Mouse (Mus musculus) kidney, embryonic 16.5 days (tissue): ENCODE results near the gene Olfr314. TPM values are rescaled to one million over a fixed set of nuclear protein-coding genes. Genes with fewer than 3 reads are reported as not detected.
"Not testable (repeated sequence)": the region's sequence is repeated elsewhere in the genome, so short reads cannot be mapped to it uniquely, and the experiment has no call there.

ENCODE experiments used
- ATAC-seq: fragments of 200-750 bp; cut with Nextera tagmentation; 2 replicates; pipeline ENCODE4 v1.8.0; 2017; ENCODE audit warnings: moderate TSS enrichment; ENCODE audit not compliant: low FRiP score, low TSS enrichment
- H3K27ac ChIP-seq: fragments of 300-500 bp; sonication (generic); 2 replicates; pipeline ENCODE4 v1.5.1; 2014; ENCODE audit warnings: low read length
- H3K27me3 ChIP-seq: fragments of 300-500 bp; sonication (generic); 2 replicates; pipeline ENCODE4 v1.6.1; 2014; ENCODE audit warnings: low read length, control low read depth, mixed read lengths; ENCODE audit not compliant: insufficient read depth
- H3K36me3 ChIP-seq: fragments of 300-500 bp; sonication (generic); 2 replicates; pipeline ENCODE4 v1.6.1; 2014; ENCODE audit warnings: low read length, control low read depth, mixed read lengths; ENCODE audit not compliant: insufficient read depth
- H3K4me1 ChIP-seq: fragments of 300-500 bp; sonication (generic); 2 replicates; pipeline ENCODE4 v1.6.1; 2014; ENCODE audit warnings: low read length, control low read depth, mixed read lengths; ENCODE audit not compliant: insufficient read depth
- H3K4me2 ChIP-seq: fragments of 300-500 bp; sonication (generic); replicated peaks from 2 replicates; pipeline ENCODE4 v1.6.1; 2014; ENCODE audit warnings: low read depth, low read length
- H3K4me3 ChIP-seq: fragments of 300-500 bp; sonication (generic); 2 replicates; pipeline ENCODE4 v1.5.1; 2014; ENCODE audit warnings: mild to moderate bottlenecking, low read length
- H3K9ac ChIP-seq: fragments of 300-500 bp; sonication (generic); replicated peaks from 2 replicates; pipeline ENCODE4 v1.6.1; 2014; ENCODE audit warnings: low read length
- H3K9me3 ChIP-seq: fragments of 300-500 bp; sonication (generic); 2 replicates; pipeline ENCODE4 v1.6.1; 2016; ENCODE audit warnings: low read length, control low read depth
- WGBS: fragments of 180-500 bp; shearing (Covaris S2); extraction: QIAGEN DNeasy Blood & Tissue Kit; methylation state at CpG from one replicate; pipeline ENCODE4 v1.1.7; 2014; 5-methylcytosine and 5-hydroxymethylcytosine counted together
- polyA plus RNA-seq: library from polyadenylated mRNA; unstranded; fragments of >200 nt; fragmentation: Nextera tagmentation; extraction: Ambion mirVana; gene quantifications from 2 replicates; pipeline ENCODE4 v1.2.1, GENCODE M21; 2015

Gene Olfr314
- polyA plus RNA-seq, result not detected in 2 replicates

DNA sequence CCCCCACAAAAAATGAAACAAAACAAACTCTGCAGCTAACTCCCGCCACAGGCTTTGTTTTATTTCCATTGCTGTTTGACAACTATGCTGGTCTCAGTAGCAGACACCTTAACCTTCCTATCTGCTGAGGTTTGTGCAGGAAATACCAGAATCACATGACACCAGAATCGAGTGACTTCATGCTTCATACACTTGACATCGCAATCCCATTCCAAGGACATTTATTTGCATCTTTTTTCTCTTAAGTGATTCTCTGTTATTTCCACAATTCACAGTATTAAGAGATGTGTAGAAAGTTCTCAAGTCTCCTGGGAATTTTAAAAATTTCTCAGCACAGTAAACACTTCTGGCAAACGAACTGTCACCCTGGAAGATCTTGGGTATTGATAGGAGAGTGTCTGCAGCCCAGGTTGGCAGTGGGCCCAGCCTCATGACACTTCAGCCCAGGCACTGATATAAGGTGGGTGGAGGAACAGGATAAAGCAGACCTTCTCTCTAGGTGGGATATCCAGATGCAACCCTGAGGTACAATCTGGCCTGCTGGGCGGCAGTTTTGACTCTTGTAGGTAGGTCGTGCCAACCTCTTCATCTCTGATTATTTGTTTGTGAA lies at the start of gene Olfr314:
Olfr314 (plus strand) TSS at position 473 of the 610 bp plus-strand sequence.
- Histone ChIP-seq H3K4me2 (no peak within 1 kb of the TSS), H3K27ac (no peak within 1 kb of the TSS), H3K27me3 (no peaks in the 10 kb centered on the region), H3K4me3 (no peak within 1 kb of the TSS), H3K4me1 (no peaks in the 10 kb centered on the region), H3K9me3 (no peaks in the 10 kb centered on the region), H3K9ac (no peak within 1 kb of the TSS), H3K36me3 (no peaks in the 10 kb centered on the region)
- ATAC-seq, result no peak
- 68% methylated on average over 6 of the region's 6 CpGs for WGBS

DNA sequence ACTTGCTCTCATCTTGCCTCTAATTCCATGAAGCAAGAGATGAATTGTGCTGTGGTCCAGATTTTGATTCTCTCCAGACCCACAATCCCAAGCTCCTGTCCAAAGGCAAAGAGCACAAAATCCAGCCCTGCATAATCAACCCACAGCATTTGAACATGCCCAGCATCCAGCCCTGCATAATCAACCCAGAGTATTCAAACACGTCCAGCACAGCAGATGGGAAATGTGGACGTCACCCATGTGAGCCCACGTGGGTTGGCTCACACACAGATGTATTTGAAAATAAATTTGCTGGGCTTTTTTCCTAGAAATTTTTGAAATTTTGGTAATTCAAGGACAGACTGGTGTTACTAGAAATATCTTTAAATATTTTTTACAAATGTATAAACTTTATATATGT lies 49.4 kb upstream of the Olfr314 start:
- Histone ChIP-seq H3K27ac (no peak overlapping the region), H3K27me3 (no peaks in the 10 kb centered on the region), H3K36me3 (no peaks in the 10 kb centered on the region), H3K9ac (no peak overlapping the region), H3K4me3 (no peak overlapping the region), H3K4me2 (no peak overlapping the region), H3K4me1 (no peaks in the 10 kb centered on the region), H3K9me3 (no peaks in the 10 kb centered on the region)
- 63% methylated on average over 3 of the region's 3 CpGs for WGBS
- ATAC-seq, result no peak

GRCm38 (mm10) chr11:58738792-58739262 lies 43.9 kb upstream of the Olfr314 start, which contains the start of gene Olfr317:
Gene Olfr317, minus strand, starts transcription at chr11:58739212.
- 83% methylated on average over 4 of the region's 4 CpGs for WGBS
- no peaks in the 10 kb centered on the region for H3K4me1 ChIP-seq
- no peak within 1 kb of the TSS for H3K9ac ChIP-seq
- no peak within 1 kb of the TSS for H3K4me2 ChIP-seq
- no peak within 1 kb of the TSS for H3K4me3 ChIP-seq
- ATAC-seq, result no peak
- H3K9me3 ChIP-seq, result no peaks in the 10 kb centered on the region
- no peaks in the 10 kb centered on the region for H3K36me3 ChIP-seq
- H3K27ac ChIP-seq, result no peak within 1 kb of the TSS
- H3K27me3 ChIP-seq, result no peaks in the 10 kb centered on the region

DNA sequence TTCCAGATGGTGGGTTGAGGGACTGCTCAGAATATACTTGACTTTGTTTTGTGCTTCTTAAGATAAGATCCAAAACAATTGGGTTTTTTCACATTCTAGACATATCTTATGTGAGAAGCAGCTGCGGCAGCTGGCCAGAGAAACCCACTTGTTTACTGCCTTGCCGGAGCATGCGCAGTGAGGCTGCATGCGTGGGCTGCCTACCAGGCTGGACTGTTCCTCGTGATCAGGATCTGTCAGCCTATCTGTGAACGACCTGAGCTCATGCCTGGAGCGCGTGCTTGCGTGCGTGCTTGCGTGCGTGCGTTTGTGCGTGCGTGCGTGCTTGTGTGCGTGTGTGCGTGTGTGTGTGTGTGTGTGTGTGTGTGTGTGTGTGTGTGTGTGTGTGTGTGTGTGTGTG lies 31.7 kb upstream of the Olfr314 start:
- not testable (repeated sequence) for H3K4me2 ChIP-seq, H3K27ac ChIP-seq, H3K27me3 ChIP-seq, H3K4me3 ChIP-seq, H3K36me3 ChIP-seq, H3K4me1 ChIP-seq, H3K9me3 ChIP-seq, ATAC-seq, H3K9ac ChIP-seq
- 90% methylated on average over 18 of the region's 18 CpGs for WGBS

DNA sequence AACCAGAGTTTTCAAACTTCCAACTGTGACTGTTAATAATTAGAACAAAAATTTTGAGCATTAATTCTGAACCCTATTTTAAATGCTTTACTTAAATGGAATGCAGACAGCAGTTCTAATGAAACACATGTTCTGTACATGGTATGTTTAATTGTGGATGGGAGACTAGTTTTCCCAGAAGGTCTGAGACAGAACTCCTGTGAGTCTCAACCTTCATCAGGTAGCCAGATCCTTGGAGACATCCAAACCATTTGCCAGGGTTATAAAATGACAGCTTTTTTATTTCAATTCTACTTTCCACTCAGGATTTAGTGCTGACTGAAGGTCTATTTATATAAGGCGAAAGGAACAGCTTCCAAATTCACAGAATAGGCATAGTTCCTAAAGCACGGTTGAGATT lies 30.3 kb upstream of the Olfr314 start, which contains the start of gene Olfr316:
Olfr316 (plus strand) TSS at position 301 of the 400 bp plus-strand sequence.
- Histone ChIP-seq H3K4me1 (no peaks in the 10 kb centered on the region), H3K27ac (no peak within 1 kb of the TSS), H3K9ac (no peak within 1 kb of the TSS), H3K27me3 (no peaks in the 10 kb centered on the region), H3K36me3 (no peaks in the 10 kb centered on the region), H3K4me2 (no peak within 1 kb of the TSS), H3K4me3 (no peak within 1 kb of the TSS), H3K9me3 (no peaks in the 10 kb centered on the region)
- WGBS, result 64% methylated on average over 2 of the region's 2 CpGs
- no peak for ATAC-seq

- H3K4me2 ChIP-seq, result no peak within 1 kb of the TSS
- no peak within 1 kb of the TSS for H3K27ac ChIP-seq
- no peaks in the 10 kb centered on the region for H3K27me3 ChIP-seq
- H3K4me1 ChIP-seq, result no peaks in the 10 kb centered on the region
- no peak for ATAC-seq
- no peaks in the 10 kb centered on the region for H3K9me3 ChIP-seq
- no peaks in the 10 kb centered on the region for H3K36me3 ChIP-seq
- no peak within 1 kb of the TSS for H3K9ac ChIP-seq
- no peak within 1 kb of the TSS for H3K4me3 ChIP-seq
Measured at GRCm38 (mm10) chr11:58772888-58773287, 9.9 kb upstream of the Olfr314 start, which contains the start of gene Olfr315. Gene Olfr315, plus strand, starts transcription at chr11:58773188.

- H3K4me3 ChIP-seq, result no peak overlapping the region
- no peaks in the 10 kb centered on the region for H3K36me3 ChIP-seq
- H3K27me3 ChIP-seq, result no peaks in the 10 kb centered on the region
- H3K27ac ChIP-seq, result no peak overlapping the region
- H3K9ac ChIP-seq, result no peak overlapping the region
- H3K9me3 ChIP-seq, result no peaks in the 10 kb centered on the region
- no peak for ATAC-seq
- H3K4me1 ChIP-seq, result no peaks in the 10 kb centered on the region
- H3K4me2 ChIP-seq, result no peak overlapping the region
- 88% methylated on average over 2 of the region's 2 CpGs for WGBS
Measured at GRCm38 (mm10) chr11:58784182-58784581, 1.4 kb downstream of the Olfr314 start.

- ATAC-seq, result no peak
- H3K4me1 ChIP-seq, result no peaks in the 10 kb centered on the region
- no peak overlapping the region for H3K27ac ChIP-seq
- 90% methylated on average over 10 of the region's 10 CpGs for WGBS
- no peak overlapping the region for H3K4me3 ChIP-seq
- H3K9ac ChIP-seq, result no peak overlapping the region
- no peaks in the 10 kb centered on the region for H3K27me3 ChIP-seq
- no peak overlapping the region for H3K4me2 ChIP-seq
- no peaks in the 10 kb centered on the region for H3K9me3 ChIP-seq
- no peaks in the 10 kb centered on the region for H3K36me3 ChIP-seq
Measured at GRCm38 (mm10) chr11:58787651-58788050, 4.9 kb downstream of the Olfr314 start.

GRCm38 (mm10) chr11:58788346-58788745 lies 5.6 kb downstream of the Olfr314 start:
- no peak overlapping the region for H3K9ac ChIP-seq
- no peaks in the 10 kb centered on the region for H3K36me3 ChIP-seq
- H3K4me2 ChIP-seq, result no peak overlapping the region
- H3K4me1 ChIP-seq, result no peaks in the 10 kb centered on the region
- no peak overlapping the region for H3K4me3 ChIP-seq
- no peak overlapping the region for H3K27ac ChIP-seq
- ATAC-seq, result no peak
- no peaks in the 10 kb centered on the region for H3K27me3 ChIP-seq
- H3K9me3 ChIP-seq, result no peaks in the 10 kb centered on the region
- WGBS, result 75% methylated on average over 8 of the region's 8 CpGs

- no peak overlapping the region for H3K4me3 ChIP-seq
- no peak overlapping the region for H3K27ac ChIP-seq
- H3K4me1 ChIP-seq, result no peaks in the 10 kb centered on the region
- WGBS, result 28% methylated on average over 3 of the region's 3 CpGs
- H3K9me3 ChIP-seq, result no peaks in the 10 kb centered on the region
- H3K4me2 ChIP-seq, result no peak overlapping the region
- H3K27me3 ChIP-seq, result no peaks in the 10 kb centered on the region
- no peaks in the 10 kb centered on the region for H3K36me3 ChIP-seq
- no peak for ATAC-seq
- no peak overlapping the region for H3K9ac ChIP-seq
Measured at GRCm38 (mm10) chr11:58789532-58789931, 6.8 kb downstream of the Olfr314 start.
